Mouse (Mus musculus) forebrain, embryonic 14.5 days (tissue): ENCODE measurements around the gene Dpysl5. TPM values are rescaled to one million over a fixed set of nuclear protein-coding genes. Genes with fewer than 3 reads are reported as not detected.
A peak's percentile ranks its signal among the peaks of the same experiment; 100 is the strongest.

Experiments used
- ATAC-seq: fragments of 200-750 bp; cut with Nextera tagmentation; 2 replicates; pipeline ENCODE4 v1.8.0; 2017; ENCODE audit warnings: mild to moderate bottlenecking, moderate library complexity
- DNase-seq: peaks from one replicate; pipeline ENCODE4 v3.0.0-alpha.2; 2015; ENCODE audit warnings: low spot score
- H3K27ac ChIP-seq: fragments of 300-500 bp; sonication (generic); 2 replicates; pipeline ENCODE4 v1.5.1; 2014; ENCODE audit warnings: low read depth, mild to moderate bottlenecking, control low read depth, low read length, moderate library complexity
- H3K27me3 ChIP-seq: fragments of 300-500 bp; sonication (generic); replicated peaks from 2 replicates; pipeline ENCODE4 v1.6.1; 2014; ENCODE audit warnings: low read length, control low read depth, mixed read lengths; ENCODE audit not compliant: control insufficient read depth, insufficient read depth
- H3K36me3 ChIP-seq: fragments of 300-500 bp; sonication (generic); 2 replicates; pipeline ENCODE4 v1.6.1; 2014; ENCODE audit warnings: low read length, control low read depth; ENCODE audit not compliant: control insufficient read depth, insufficient read depth
- H3K4me1 ChIP-seq: fragments of 300-500 bp; sonication (generic); 2 replicates; pipeline ENCODE4 v1.6.1; 2014; ENCODE audit warnings: antibody characterized with exemption, low read length, control low read depth; ENCODE audit not compliant: control insufficient read depth, insufficient read depth
- H3K4me2 ChIP-seq: fragments of 300-500 bp; sonication (generic); 2 replicates; pipeline ENCODE4 v1.6.1; 2014; ENCODE audit warnings: mild to moderate bottlenecking, control low read depth, low read length
- H3K4me3 ChIP-seq: fragments of 300-500 bp; sonication (generic); 2 replicates; pipeline ENCODE4 v1.5.1; 2014; ENCODE audit warnings: low read depth, low read length, control low read depth
- H3K9ac ChIP-seq: fragments of 300-500 bp; sonication (generic); 2 replicates; pipeline ENCODE4 v1.6.1; 2014; ENCODE audit warnings: mild to moderate bottlenecking, low read length, control low read depth, moderate library complexity
- H3K9me3 ChIP-seq: fragments of 300-500 bp; sonication (generic); replicated peaks from 2 replicates; pipeline ENCODE4 v1.6.1; 2016; ENCODE audit warnings: low read length, control low read depth, mixed read lengths; ENCODE audit not compliant: control insufficient read depth
- WGBS: fragments of 180-500 bp; shearing (Covaris S2); extraction: QIAGEN DNeasy Blood & Tissue Kit; methylation state at CpG from one replicate; pipeline ENCODE4 v1.1.7; 2014; 5-methylcytosine and 5-hydroxymethylcytosine counted together
- polyA plus RNA-seq: library from polyadenylated mRNA; unstranded; fragments of >200 nt; fragmentation: Nextera tagmentation; extraction: Ambion mirVana; gene quantifications from 2 replicates; pipeline ENCODE4 v1.2.1, GENCODE M21; 2014

Dpysl5 gene
- polyA plus RNA-seq, 1 experiment from 2014 or later, result 152 TPM

GRCm38 (mm10) chr5:30796125-30796524 is 84.8 kb downstream of the Dpysl5 start:
- Histone ChIP-seq H3K4me1 (no peaks in the 10 kb centered on the region), H3K4me3 (no peak overlapping the region), H3K9ac (no peak overlapping the region), H3K9me3 (no peaks in the 10 kb centered on the region), H3K4me2 (no peak overlapping the region), H3K36me3 (peaks cover 82% of the 10 kb centered on the region), H3K27ac (peak overlapping the region; percentile 39; the same call in 1 of the 2 replicates), H3K27me3 (no peaks in the 10 kb centered on the region)
- 14% methylated on average over 12 of the region's 12 CpGs for WGBS
- DNase-seq (peak; percentile 74), ATAC-seq (peak; percentile 66)

GRCm38 (mm10) chr5:30797482-30797881 is 86.1 kb downstream of the Dpysl5 start:
- Histone ChIP-seq H3K4me2 (no peak overlapping the region), H3K9ac (peak overlapping the region; percentile 21; the same call in 1 of the 2 replicates), H3K27ac (peak overlapping the region; percentile 33; the same call in 1 of the 2 replicates), H3K27me3 (no peaks in the 10 kb centered on the region), H3K4me1 (no peaks in the 10 kb centered on the region), H3K9me3 (no peaks in the 10 kb centered on the region), H3K36me3 (peaks cover 68% of the 10 kb centered on the region), H3K4me3 (no peak overlapping the region)
- WGBS, result 51% methylated on average over 7 of the region's 7 CpGs
- ATAC-seq, result no peak
- DNase-seq, result peak; percentile 20

GRCm38 (mm10) chr5:30797982-30798381 is 86.6 kb downstream of the Dpysl5 start:
- no peak overlapping the region for H3K9ac ChIP-seq
- H3K36me3 ChIP-seq, result peaks cover 63% of the 10 kb centered on the region
- H3K27ac ChIP-seq, result no peak overlapping the region
- no peaks in the 10 kb centered on the region for H3K27me3 ChIP-seq
- no peak overlapping the region for H3K4me3 ChIP-seq
- no peak overlapping the region for H3K4me2 ChIP-seq
- ATAC-seq (no peak), DNase-seq (no peak)
- H3K4me1 ChIP-seq, result no peaks in the 10 kb centered on the region
- H3K9me3 ChIP-seq, result no peaks in the 10 kb centered on the region
- 79% methylated on average over 8 of the region's 8 CpGs for WGBS

GRCm38 (mm10) chr5:30798965-30799364 is 87.6 kb downstream of the Dpysl5 start:
- Histone ChIP-seq H3K9ac (no peak overlapping the region), H3K4me3 (no peak overlapping the region), H3K36me3 (peaks cover 54% of the 10 kb centered on the region), H3K27me3 (no peaks in the 10 kb centered on the region), H3K27ac (no peak overlapping the region), H3K4me1 (no peaks in the 10 kb centered on the region), H3K4me2 (no peak overlapping the region), H3K9me3 (no peaks in the 10 kb centered on the region)
- 91% methylated on average over 6 of the region's 6 CpGs for WGBS
- DNase-seq, result no peak
- ATAC-seq, result no peak

GRCm38 (mm10) chr5:30802724-30803467 is 91.5 kb downstream of the Dpysl5 start:
- no peak for ATAC-seq
- Histone ChIP-seq H3K27ac (no peak overlapping the region), H3K36me3 (peaks cover 14% of the 10 kb centered on the region; the same call in 1 of the 2 replicates), H3K9ac (no peak overlapping the region), H3K4me2 (no peak overlapping the region), H3K4me1 (no peaks in the 10 kb centered on the region), H3K4me3 (no peak overlapping the region), H3K27me3 (no peaks in the 10 kb centered on the region), H3K9me3 (no peaks in the 10 kb centered on the region)
- no peak for DNase-seq
- WGBS, result 86% methylated on average over 12 of the region's 12 CpGs

GRCm38 (mm10) chr5:30806106-30806505 is 94.7 kb downstream of the Dpysl5 start:
- ATAC-seq (peak; percentile 82), DNase-seq (peak; percentile 91)
- no peaks in the 10 kb centered on the region for H3K4me1 ChIP-seq
- H3K9ac ChIP-seq, result no peak overlapping the region
- H3K36me3 ChIP-seq, result no peaks in the 10 kb centered on the region
- WGBS, result 6% methylated on average over 3 of the region's 3 CpGs
- no peaks in the 10 kb centered on the region for H3K9me3 ChIP-seq
- no peak overlapping the region for H3K4me3 ChIP-seq
- no peaks in the 10 kb centered on the region for H3K27me3 ChIP-seq
- no peak overlapping the region for H3K27ac ChIP-seq
- H3K4me2 ChIP-seq, result no peak overlapping the region

GRCm38 (mm10) chr5:30814424-30815119 is 103.2 kb downstream of the Dpysl5 start, which contains the start of gene Mapre3:
Gene Mapre3 (plus strand): TSS chr5:30814641.
- peak; percentile 98 for ATAC-seq
- H3K9me3 ChIP-seq, result no peaks in the 10 kb centered on the region
- peak within 1 kb of the TSS; percentile 92 for H3K9ac ChIP-seq
- H3K4me1 ChIP-seq, result peaks cover 21% of the 10 kb centered on the region
- H3K4me2 ChIP-seq, result peak within 1 kb of the TSS; percentile 68
- WGBS, result under 1% methylated on average over 53 of the region's 59 CpGs
- peak; percentile 97 for DNase-seq
- H3K27ac ChIP-seq, result peak within 1 kb of the TSS; percentile 82
- H3K4me3 ChIP-seq, result peak within 1 kb of the TSS; percentile 84
- H3K36me3 ChIP-seq, result no peaks in the 10 kb centered on the region
- H3K27me3 ChIP-seq, result no peaks in the 10 kb centered on the region

- Histone ChIP-seq H3K9me3 (no peaks in the 10 kb centered on the region), H3K4me2 (peak overlapping the region; percentile 68), H3K27me3 (no peaks in the 10 kb centered on the region), H3K27ac (peak overlapping the region; percentile 82), H3K4me1 (peaks cover 21% of the 10 kb centered on the region), H3K9ac (peak overlapping the region; percentile 92), H3K4me3 (peak overlapping the region; percentile 84), H3K36me3 (no peaks in the 10 kb centered on the region)
- DNase-seq, result peak; percentile 19
- WGBS, result under 1% methylated on average over 7 of the region's 7 CpGs
- no peak; the same call in 1 of the 2 replicates for ATAC-seq
Observed at GRCm38 (mm10) chr5:30815120-30815465, 103.7 kb downstream of the Dpysl5 start.
